Mouse (Mus musculus): ENCODE results near the gene Bend4. TPM values are rescaled to one million over a fixed set of nuclear protein-coding genes. Genes with fewer than 3 reads are reported as not detected.

Gene Bend4
- total RNA-seq (2023), result 1 to 10 TPM; 3.6 to 4.5 TPM

DNA sequence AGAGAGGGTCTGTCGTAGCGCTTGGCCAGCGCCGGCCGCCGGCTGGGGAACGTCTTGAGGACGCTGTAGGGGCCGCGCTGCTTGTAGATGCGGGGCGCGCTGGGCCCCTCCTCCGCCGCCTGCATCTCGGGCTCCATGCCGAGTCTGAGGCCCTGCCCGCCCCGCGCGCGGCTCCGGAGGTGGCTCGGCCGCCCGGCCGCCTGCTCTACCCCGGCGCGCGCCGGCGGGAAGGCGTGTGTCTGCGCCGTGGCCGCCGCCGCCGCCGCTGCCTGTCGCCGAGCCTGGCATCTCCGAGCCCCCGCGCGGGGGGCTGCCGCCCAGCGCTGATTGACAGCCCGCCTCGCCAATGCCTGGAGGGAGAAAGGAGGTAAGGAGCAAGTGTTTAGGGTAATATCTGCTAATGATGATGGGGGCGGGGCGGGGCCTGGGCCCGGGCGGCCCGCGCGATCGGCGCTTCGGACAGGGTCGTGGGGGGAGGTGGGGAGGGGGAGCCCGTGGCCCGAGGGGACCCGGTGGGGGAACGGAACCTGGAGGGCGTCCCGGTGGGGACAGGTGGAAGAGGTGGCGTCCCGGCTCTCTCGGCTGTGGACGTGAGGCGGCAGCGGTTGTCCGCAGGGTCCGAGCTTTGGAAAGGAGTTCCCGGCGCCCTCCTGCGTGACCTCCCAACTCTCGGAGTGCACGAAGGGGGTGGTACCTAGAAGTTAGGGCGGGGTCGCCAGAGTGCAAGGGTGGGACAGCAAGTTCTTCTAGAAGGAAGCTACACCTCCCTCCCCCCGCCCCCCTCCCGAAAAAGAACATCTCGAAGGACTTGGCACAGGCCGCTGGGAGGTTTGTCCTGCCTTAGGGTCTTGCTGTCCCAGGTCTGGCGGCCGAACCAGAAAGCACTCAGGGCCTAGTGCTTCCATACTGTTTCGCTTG lies at the start of gene Bend4:
Gene Bend4, minus strand, starts transcription at position 868 of the 918 bp plus-strand sequence.

Other genes with a start within 250 kb of the Bend4 start
- 10 to 100 TPM; 77.2 to 79.0 TPM for gene Tmem33, start 167.7 kb downstream of the Bend4 start, total RNA-seq (2023)
- 10 to 100 TPM; 47.3 to 50.0 TPM for gene Slc30a9, start 121.4 kb downstream of the Bend4 start, total RNA-seq (2023)
- gene Shisa3, start 179.6 kb upstream of the Bend4 start, total RNA-seq (2023), result not detected

Measured in monocyte, adult 59 days (primary cell).